ENCODE assay signal across 9 mouse cellular contexts in genomic region chr2:144183371-144183944, GRCm38 (mm10).
DNase-seq lines count a peak whose midpoint lies in the region; ATAC-seq lines count a peak whose summit lies in the region.
"Had no signal": no experiment of that assay in that cellular context is flagged by ENCODE, and none has a peak within 500 bp of the region (broad histone marks: within the 10 kb centered on the region; RNA-seq: fewer than 3 reads in every experiment).

No protein-coding gene starts in this region.

- ATAC-seq in intestine, embryonic 16.5 days = 0 out of 2 replicates have a peak, but pooled peaks have one; percentile 20
- ATAC-seq in intestine, embryonic 15.5 days = no peak
- ATAC-seq: Patski had no signal

- H3K4me3 ChIP-seq in intestine, embryonic 16.5 days (ENCODE audit: low read length) = no peak overlapping the region
- H3K4me3 ChIP-seq in intestine, embryonic 15.5 days (replicated peaks) = no peak overlapping the region
- H3K4me3 ChIP-seq: myocyte had no signal

- H3K4me2 ChIP-seq in intestine, embryonic 16.5 days (ENCODE audit: low read depth, low read length) = no peak overlapping the region
- no peak overlapping the region for H3K4me2 ChIP-seq in intestine, embryonic 15.5 days (replicated peaks)

- peak; percentile 52 to 78 for DNase-seq in adrenal gland, adult (ENCODE audit: inconsistent age in 2 of 2, low spot score in 1 of 2)
- DNase-seq in brain, adult 2 months (ENCODE audit: low read depth, low spot score) = peak; percentile 44
- DNase-seq in lung, adult 18-20 months = peak; percentile 49 to 71
- no peak for DNase-seq in frontal cortex, adult 2 months (ENCODE audit: extremely low spot score in 1 of 2, low spot score in 1 of 2)
- DNase-seq in right cerebral cortex, postnatal 25 days = no peak

- H3K9me3 ChIP-seq in intestine, embryonic 16.5 days (ENCODE audit: control insufficient read depth, low read length) = no peaks in the 10 kb centered on the region
- H3K9me3 ChIP-seq in intestine, embryonic 15.5 days = no peaks in the 10 kb centered on the region

- 73% methylated on average over 5 of the region's 5 CpGs for WGBS in intestine, embryonic 16.5 days
- WGBS in intestine, embryonic 15.5 days = 72% methylated on average over 5 of the region's 5 CpGs

- H3K36me3 ChIP-seq in intestine, embryonic 16.5 days (ENCODE audit: control insufficient read depth, insufficient read depth, low read length) = no peaks in the 10 kb centered on the region
- no peaks in the 10 kb centered on the region for H3K36me3 ChIP-seq in intestine, embryonic 15.5 days

- H3K27ac ChIP-seq in intestine, embryonic 16.5 days (ENCODE audit: low read length) = no peak overlapping the region
- no peak overlapping the region for H3K27ac ChIP-seq in intestine, embryonic 15.5 days

- H3K4me1 ChIP-seq in intestine, embryonic 16.5 days (ENCODE audit: control insufficient read depth, insufficient read depth, low read length) = 0 out of 2 replicates have a peak, but pooled peaks cover 14% of the 10 kb centered on the region
- H3K4me1 ChIP-seq in intestine, embryonic 15.5 days (replicated peaks) = no peaks in the 10 kb centered on the region

- no peaks in the 10 kb centered on the region for H3K27me3 ChIP-seq in intestine, embryonic 16.5 days (replicated peaks; ENCODE audit: control insufficient read depth, insufficient read depth, low read length)
- H3K27me3 ChIP-seq in intestine, embryonic 15.5 days (replicated peaks) = no peaks in the 10 kb centered on the region
- H3K27me3 ChIP-seq: Patski had no signal

- no peak overlapping the region for H3K9ac ChIP-seq in intestine, embryonic 16.5 days (ENCODE audit: low read depth, low read length)
- H3K9ac ChIP-seq in intestine, embryonic 15.5 days = no peak overlapping the region

Comparison
In these comparisons a context has a peak if more than half of its experiments do, and no peak if none do; other contexts are left out.
1. DNase-seq: peak in adrenal gland, adult (2 of 2), brain, adult 2 months (single experiment) and lung, adult 18-20 months (2 of 2); none in frontal cortex, adult 2 months (0 of 2) and right cerebral cortex, postnatal 25 days (single experiment).